Mouse (Mus musculus): ENCODE data around the gene Rfpl4. TPM values are rescaled to one million over a fixed set of nuclear protein-coding genes. Genes with fewer than 3 reads are reported as not detected.
"Not testable (repeated sequence)": the region's sequence is repeated elsewhere in the genome, so short reads cannot be mapped to it uniquely, and the experiment has no call there.

The Rfpl4 gene
- polyA plus RNA-seq (2012; rRNA removed): not detected in 2 replicates

DNA sequence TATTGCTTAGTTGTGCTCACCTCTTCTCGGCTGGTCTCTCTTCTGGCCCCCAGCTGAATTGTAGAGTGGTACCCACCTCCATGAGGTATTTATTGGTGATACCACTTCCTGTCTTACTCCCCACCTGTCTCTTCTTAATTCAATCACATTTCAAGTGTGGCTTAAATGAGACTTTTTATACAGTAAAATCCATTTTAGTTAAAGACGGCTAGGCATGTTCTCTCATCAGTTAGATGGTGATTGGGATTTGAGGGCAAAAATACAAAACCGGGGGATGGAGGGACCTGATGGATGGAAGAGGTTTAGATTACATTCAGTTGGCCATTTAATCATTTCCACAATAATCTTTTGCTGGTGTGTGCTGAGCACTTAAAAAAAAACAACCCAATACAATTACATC lies at the start of gene Rfpl4:
Gene Rfpl4, minus strand, starts transcription at position 101 of the 400 bp plus-strand sequence.
- H3K27me3 ChIP-seq (ENCODE audit: control insufficient read depth, insufficient read depth, low read length): no peaks in the 10 kb centered on the region
- H3K36me3 ChIP-seq (ENCODE audit: control insufficient read depth, insufficient read depth, low read length): no peaks in the 10 kb centered on the region
- TF ChIP-seq CTCF (IDR thresholded peaks at IDR 0.05; ENCODE audit: borderline replicate concordance, control insufficient read depth, extremely low read depth, insufficient read depth, low read length, poor library complexity) (no peak), POLR2A (IDR thresholded peaks at IDR 0.05; ENCODE audit: control insufficient read depth, extremely low read depth, insufficient read depth, low read length, poor library complexity) (no peak)
- 85% methylated on average over 3 of the region's 3 CpGs for WGBS
- H3K4me1 ChIP-seq (replicated peaks; ENCODE audit: control insufficient read depth, insufficient read depth, low read length): no peaks in the 10 kb centered on the region
- DNase-seq: no peak
- no peak within 1 kb of the TSS for H3K27ac ChIP-seq (ENCODE audit: control insufficient read depth, insufficient read depth, low read length)
- H3K4me3 ChIP-seq (ENCODE audit: control insufficient read depth, insufficient read depth, low read length): no peak within 1 kb of the TSS

DNA sequence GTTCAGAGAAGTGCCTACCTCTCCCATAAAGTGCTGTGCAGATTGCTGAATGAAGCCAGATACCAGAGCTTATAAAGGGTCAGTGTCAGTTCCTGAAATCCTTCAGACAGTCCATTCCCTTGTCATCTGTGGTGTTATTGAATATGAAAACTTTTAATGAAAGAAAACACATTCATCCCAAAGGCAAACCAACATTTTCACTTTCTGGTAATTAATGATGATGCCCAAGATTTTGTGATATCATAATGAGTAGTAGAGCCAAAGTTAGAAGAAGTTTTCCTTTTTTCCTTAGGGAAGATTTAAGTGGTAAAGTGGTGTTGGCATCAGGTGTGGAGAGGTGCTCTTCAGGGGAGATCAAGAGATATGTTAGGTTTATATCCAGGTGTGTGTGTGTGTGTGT lies 32.8 kb upstream of the Rfpl4 start, which contains the start of gene Vmn1r55:
Gene Vmn1r55, minus strand, starts transcription at position 101 of the 400 bp plus-strand sequence.
- H3K27me3 ChIP-seq (ENCODE audit: control insufficient read depth, insufficient read depth, low read length); H3K27ac ChIP-seq (ENCODE audit: control insufficient read depth, insufficient read depth, low read length); H3K36me3 ChIP-seq (ENCODE audit: control insufficient read depth, insufficient read depth, low read length); H3K4me1 ChIP-seq (replicated peaks; ENCODE audit: control insufficient read depth, insufficient read depth, low read length); DNase-seq; H3K4me3 ChIP-seq (ENCODE audit: control insufficient read depth, insufficient read depth, low read length): not testable (repeated sequence)

DNA sequence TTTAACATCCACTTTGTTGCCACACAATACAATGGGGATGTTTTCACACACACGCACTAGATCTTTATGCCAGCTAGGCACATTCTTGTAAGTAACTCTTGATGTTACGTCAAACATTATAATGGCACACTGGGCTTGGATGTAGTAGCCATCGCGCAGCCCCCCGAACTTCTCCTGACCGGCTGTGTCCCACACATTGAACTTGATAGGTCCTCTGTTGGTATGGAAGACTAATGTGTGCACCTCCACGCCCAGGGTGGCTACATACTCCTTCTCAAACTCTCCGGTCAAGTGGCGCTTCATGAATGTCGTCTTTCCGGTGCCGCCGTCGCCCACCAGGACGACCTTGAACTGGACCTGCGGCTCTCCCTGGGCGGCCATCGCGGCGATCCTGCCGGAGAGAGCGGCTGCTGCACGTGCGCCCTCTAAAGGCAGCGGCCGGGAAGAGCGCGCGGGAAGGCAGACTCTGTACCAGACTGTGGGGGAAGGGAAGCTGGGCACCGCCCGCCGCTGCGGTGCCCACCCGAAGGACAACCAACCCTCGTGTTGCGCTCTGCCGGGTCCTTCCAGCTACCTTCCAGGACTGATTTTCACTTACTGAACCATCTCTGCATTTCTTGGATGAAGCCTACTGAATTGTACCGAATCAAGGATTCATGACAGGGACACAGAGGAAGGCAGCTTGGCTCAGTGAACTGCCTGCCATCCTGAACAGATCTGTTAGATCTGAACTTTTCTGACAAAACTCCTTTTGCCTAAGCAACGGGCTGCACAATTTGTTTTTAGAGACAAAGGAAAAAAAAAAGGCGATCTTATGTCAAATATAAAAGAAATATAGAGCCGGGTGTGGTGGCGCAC lies 9.0 kb upstream of the Rfpl4 start, which contains the start of gene Rasl2-9:
Gene Rasl2-9, minus strand, starts transcription at position 402 of the 858 bp plus-strand sequence.
- DNase-seq: peak; percentile 60
- Histone ChIP-seq H3K27ac (ENCODE audit: control insufficient read depth, insufficient read depth, low read length) (no peak within 1 kb of the TSS), H3K4me3 (ENCODE audit: control insufficient read depth, insufficient read depth, low read length) (peak within 1 kb of the TSS; percentile 32), H3K4me1 (replicated peaks; ENCODE audit: control insufficient read depth, insufficient read depth, low read length) (peaks cover 3% of the 10 kb centered on the region; the same call in 1 of the 2 replicates), H3K27me3 (ENCODE audit: control insufficient read depth, insufficient read depth, low read length) (no peaks in the 10 kb centered on the region), H3K36me3 (ENCODE audit: control insufficient read depth, insufficient read depth, low read length) (no peaks in the 10 kb centered on the region)
- peak; percentile 69; the same call in 1 of the 2 replicates for TF ChIP-seq CTCF (IDR thresholded peaks at IDR 0.05; ENCODE audit: borderline replicate concordance, control insufficient read depth, extremely low read depth, insufficient read depth, low read length, poor library complexity)
- no peak for TF ChIP-seq POLR2A (IDR thresholded peaks at IDR 0.05; ENCODE audit: control insufficient read depth, extremely low read depth, insufficient read depth, low read length, poor library complexity)
- WGBS: 15% methylated on average over 42 of the region's 42 CpGs

DNA sequence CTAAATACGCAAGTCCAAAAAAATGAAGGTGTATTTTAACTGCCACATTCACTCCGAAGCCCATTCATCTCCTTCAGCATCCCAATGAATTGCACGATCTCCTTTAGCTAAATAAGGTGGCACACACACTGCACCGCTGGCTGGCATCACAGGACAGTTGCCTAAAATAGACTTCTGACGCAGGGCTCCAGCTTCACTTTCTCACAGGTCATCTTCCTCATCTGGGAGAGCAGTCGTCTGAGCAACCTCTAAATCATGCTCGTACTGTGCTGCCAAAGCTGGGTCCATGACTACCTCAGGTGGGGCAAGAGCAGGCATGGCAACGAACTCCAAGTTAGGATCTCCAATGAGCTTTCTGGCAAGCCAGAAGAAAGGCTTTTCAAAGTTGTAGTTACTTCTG lies 8.3 kb upstream of the Rfpl4 start:
- no peak for TF ChIP-seq POLR2A (IDR thresholded peaks at IDR 0.05; ENCODE audit: control insufficient read depth, extremely low read depth, insufficient read depth, low read length, poor library complexity)
- no peak for TF ChIP-seq CTCF (IDR thresholded peaks at IDR 0.05; ENCODE audit: borderline replicate concordance, control insufficient read depth, extremely low read depth, insufficient read depth, low read length, poor library complexity)
- no peaks in the 10 kb centered on the region for H3K27me3 ChIP-seq (ENCODE audit: control insufficient read depth, insufficient read depth, low read length)
- no peak for DNase-seq
- no peak overlapping the region for H3K4me3 ChIP-seq (ENCODE audit: control insufficient read depth, insufficient read depth, low read length)
- H3K36me3 ChIP-seq (ENCODE audit: control insufficient read depth, insufficient read depth, low read length): no peaks in the 10 kb centered on the region
- peaks cover 3% of the 10 kb centered on the region; the same call in 1 of the 2 replicates for H3K4me1 ChIP-seq (replicated peaks; ENCODE audit: control insufficient read depth, insufficient read depth, low read length)
- WGBS: 83% methylated on average over 8 of the region's 8 CpGs
- H3K27ac ChIP-seq (ENCODE audit: control insufficient read depth, insufficient read depth, low read length): no peak overlapping the region

DNA sequence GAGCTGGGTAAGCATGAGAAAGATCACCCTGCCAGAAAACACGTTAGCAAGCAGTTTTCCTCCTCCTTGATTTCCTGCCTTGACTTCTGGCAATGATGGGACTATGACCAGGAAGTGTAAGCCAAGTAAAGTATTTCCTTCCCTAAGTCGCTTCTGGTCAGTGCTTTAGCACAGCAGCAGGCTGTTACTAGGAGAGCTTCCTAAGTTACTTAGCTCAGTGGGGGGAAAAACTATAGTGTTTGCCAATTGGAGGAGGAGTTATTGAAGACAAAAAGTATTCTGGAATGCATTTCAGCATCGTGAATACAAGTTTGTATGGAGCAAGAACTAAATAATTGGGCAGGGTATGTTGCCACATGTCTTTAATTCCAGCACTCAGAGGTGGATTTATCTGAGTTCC lies 4.0 kb downstream of the Rfpl4 start:
- Histone ChIP-seq H3K27ac (ENCODE audit: control insufficient read depth, insufficient read depth, low read length) (no peak overlapping the region), H3K4me1 (replicated peaks; ENCODE audit: control insufficient read depth, insufficient read depth, low read length) (no peaks in the 10 kb centered on the region), H3K36me3 (ENCODE audit: control insufficient read depth, insufficient read depth, low read length) (no peaks in the 10 kb centered on the region), H3K27me3 (ENCODE audit: control insufficient read depth, insufficient read depth, low read length) (no peaks in the 10 kb centered on the region), H3K4me3 (ENCODE audit: control insufficient read depth, insufficient read depth, low read length) (no peak overlapping the region)
- no peak for TF ChIP-seq POLR2A (IDR thresholded peaks at IDR 0.05; ENCODE audit: control insufficient read depth, extremely low read depth, insufficient read depth, low read length, poor library complexity)
- TF ChIP-seq CTCF (IDR thresholded peaks at IDR 0.05; ENCODE audit: borderline replicate concordance, control insufficient read depth, extremely low read depth, insufficient read depth, low read length, poor library complexity): no peak
- WGBS: 29% methylated on average over 3 of the region's 3 CpGs
- no peak for DNase-seq

DNA sequence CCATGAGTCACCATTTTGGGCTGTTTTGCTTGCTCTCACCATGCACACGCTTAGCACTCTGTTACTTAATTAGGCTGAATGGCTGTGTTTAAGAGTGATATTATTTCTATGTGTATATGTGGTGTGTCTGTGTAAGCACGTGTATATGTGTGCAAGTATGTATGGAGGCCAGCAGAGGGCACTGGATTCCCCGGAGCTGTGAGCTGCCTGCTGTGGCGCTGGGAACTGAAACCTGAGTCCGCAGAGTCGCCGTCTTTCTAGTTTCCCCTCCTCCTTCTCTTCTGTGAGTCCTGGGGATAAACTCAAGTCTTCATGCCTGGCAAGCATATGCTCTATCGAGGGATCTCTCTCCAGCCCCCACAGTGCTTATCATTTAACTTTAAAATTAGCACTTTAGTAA lies 7.4 kb downstream of the Rfpl4 start:
- TF ChIP-seq CTCF (IDR thresholded peaks at IDR 0.05; ENCODE audit: borderline replicate concordance, control insufficient read depth, extremely low read depth, insufficient read depth, low read length, poor library complexity) (no peak), POLR2A (IDR thresholded peaks at IDR 0.05; ENCODE audit: control insufficient read depth, extremely low read depth, insufficient read depth, low read length, poor library complexity) (no peak)
- Histone ChIP-seq H3K4me3 (ENCODE audit: control insufficient read depth, insufficient read depth, low read length) (no peak overlapping the region), H3K27ac (ENCODE audit: control insufficient read depth, insufficient read depth, low read length) (no peak overlapping the region), H3K27me3 (ENCODE audit: control insufficient read depth, insufficient read depth, low read length) (no peaks in the 10 kb centered on the region), H3K4me1 (replicated peaks; ENCODE audit: control insufficient read depth, insufficient read depth, low read length) (no peaks in the 10 kb centered on the region), H3K36me3 (ENCODE audit: control insufficient read depth, insufficient read depth, low read length) (no peaks in the 10 kb centered on the region)
- 92% methylated on average over 8 of the region's 8 CpGs for WGBS
- DNase-seq: no peak

All from thymus, adult 2 months (tissue).